Mouse (Mus musculus): ENCODE measurements at regions not wholly inside any gene's neighbourhood (a gene's known extent, or its start where the extent isn't known, plus 50 kb on each side); places are given as distances from the start of the nearest gene placed in this dataset.

GRCm38 (mm10) chr14:85945707-85946313, 1195.2 kb downstream of the Diaph3 start:
- TF ChIP-seq MAX (IDR thresholded peaks at IDR 0.05; ENCODE audit: low read depth) = no peak
- TF ChIP-seq E2F4 (IDR thresholded peaks at IDR 0.05; ENCODE audit: insufficient read depth) = no peak
- TF ChIP-seq USF1 (IDR thresholded peaks at IDR 0.05; ENCODE audit: low read depth) = no peak
- no peak for TF ChIP-seq POLR2A (IDR thresholded peaks at IDR 0.05; ENCODE audit: insufficient read length, low read depth)
- no peak for TF ChIP-seq TCF3 (IDR thresholded peaks at IDR 0.05; ENCODE audit: insufficient read length, low read depth)
- TF ChIP-seq MYOG (IDR thresholded peaks at IDR 0.05; ENCODE audit: control insufficient read depth in 1 of 3, insufficient read depth in 1 of 3, insufficient read length in 2 of 3, low read depth in 2 of 3) = no peak
- TF ChIP-seq REST (IDR thresholded peaks at IDR 0.05; ENCODE audit: insufficient read depth, insufficient read length) = no peak
- no peak for TF ChIP-seq MYOD1 (IDR thresholded peaks at IDR 0.05; ENCODE audit: control insufficient read depth in 1 of 3, insufficient read length in 2 of 3, low read depth in 2 of 3)
- no peak for TF ChIP-seq CEBPB (IDR thresholded peaks at IDR 0.05; ENCODE audit: insufficient read depth, poor library complexity, severe bottlenecking)
- TF ChIP-seq TCF12 (IDR thresholded peaks at IDR 0.05; ENCODE audit: insufficient read depth, poor library complexity, severe bottlenecking) = no peak
- TF ChIP-seq POLR2AphosphoS2 (IDR thresholded peaks at IDR 0.05; ENCODE audit: insufficient read length, low read depth) = no peak
